Mouse (Mus musculus): ENCODE measurements at regions not wholly inside any gene's neighbourhood (a gene's known extent, or its start where the extent isn't known, plus 50 kb on each side); places are given as distances from the start of the nearest gene placed in this dataset.

DNA sequence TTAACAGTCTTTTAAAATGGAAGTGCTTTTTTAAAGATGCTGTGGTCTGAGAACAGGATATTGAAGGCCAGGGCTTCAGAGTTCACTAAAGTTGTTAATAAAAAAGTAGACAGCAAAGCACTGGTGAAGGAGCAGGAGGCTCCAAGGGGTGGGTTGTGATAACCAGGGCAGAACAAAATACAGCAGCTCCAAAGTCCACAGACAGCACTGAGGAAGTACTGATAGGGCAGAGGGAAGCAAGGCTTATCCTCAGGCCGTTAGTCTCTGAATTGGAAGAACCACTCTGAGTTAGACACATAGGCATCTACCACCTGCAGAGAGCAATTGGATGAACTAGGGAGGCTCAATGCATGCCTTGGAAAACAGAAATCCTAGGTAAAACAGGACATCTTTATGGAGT is 62.1 kb downstream of the P2ry1 start:
- WGBS: 67% methylated on average over 1 of the region's 1 CpGs
- Histone ChIP-seq H3K4me2 (ENCODE audit: low read length) (no peak overlapping the region), H3K4me3 (replicated peaks; ENCODE audit: low read length) (no peak overlapping the region), H3K36me3 (ENCODE audit: control insufficient read depth, insufficient read depth) (no peaks in the 10 kb centered on the region), H3K27me3 (replicated peaks; ENCODE audit: control insufficient read depth, insufficient read depth, low read length) (no peaks in the 10 kb centered on the region), H3K27ac (ENCODE audit: low read length) (no peak overlapping the region), H3K4me1 (replicated peaks; ENCODE audit: control insufficient read depth, insufficient read depth, low read length) (no peaks in the 10 kb centered on the region), H3K9me3 (ENCODE audit: control insufficient read depth, low read length) (no peaks in the 10 kb centered on the region), H3K9ac (replicated peaks; ENCODE audit: low read depth, low read length) (no peak overlapping the region)
- no peak for ATAC-seq

DNA sequence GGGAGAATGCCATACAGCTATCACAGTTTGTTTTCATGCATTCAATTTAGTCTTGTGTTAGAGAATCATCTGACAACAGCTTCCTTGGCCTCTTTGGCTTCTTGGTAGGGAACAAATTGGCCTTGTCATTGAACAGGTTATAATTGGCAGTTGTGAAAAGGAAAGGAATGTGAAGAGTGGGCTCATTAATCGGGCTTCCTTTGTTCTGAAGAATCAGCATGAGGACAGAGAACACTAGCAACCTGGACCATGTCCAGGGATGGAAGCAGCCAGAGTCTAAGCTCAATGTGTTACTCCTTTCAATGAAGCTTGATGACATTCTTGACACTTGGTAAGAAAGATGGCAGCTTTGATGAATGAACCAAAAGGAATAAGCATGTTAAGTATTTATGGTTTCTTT is 64.5 kb downstream of the P2ry1 start:
- ATAC-seq: peak; percentile 38; the same call in 1 of the 2 replicates
- Histone ChIP-seq H3K36me3 (ENCODE audit: control insufficient read depth, insufficient read depth) (no peaks in the 10 kb centered on the region), H3K9ac (replicated peaks; ENCODE audit: low read depth, low read length) (no peak overlapping the region), H3K4me2 (ENCODE audit: low read length) (no peak overlapping the region), H3K9me3 (ENCODE audit: control insufficient read depth, low read length) (no peaks in the 10 kb centered on the region), H3K27ac (ENCODE audit: low read length) (no peak overlapping the region), H3K4me1 (replicated peaks; ENCODE audit: control insufficient read depth, insufficient read depth, low read length) (no peaks in the 10 kb centered on the region), H3K4me3 (replicated peaks; ENCODE audit: low read length) (no peak overlapping the region), H3K27me3 (replicated peaks; ENCODE audit: control insufficient read depth, insufficient read depth, low read length) (no peaks in the 10 kb centered on the region)
- WGBS: 3% methylated on average over 1 of the region's 1 CpGs

DNA sequence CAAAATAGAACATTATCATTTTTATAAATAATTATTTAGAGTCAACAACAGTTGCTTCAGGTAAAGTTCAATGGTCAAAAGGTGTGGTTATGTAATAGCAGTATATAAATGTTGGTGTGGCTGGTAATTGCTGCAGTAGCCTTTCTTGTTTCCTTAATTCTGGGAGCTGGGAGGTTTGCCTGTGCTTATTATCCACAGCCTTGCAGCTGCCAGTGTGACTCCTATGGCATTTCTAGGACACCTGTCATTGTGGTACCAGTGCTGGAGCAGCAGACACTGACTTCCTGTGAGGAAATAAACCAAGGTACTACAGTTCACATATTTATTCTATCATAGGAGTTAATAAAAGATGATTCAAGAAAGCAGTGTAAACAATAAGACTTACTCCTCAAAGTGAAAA is 65.6 kb downstream of the P2ry1 start:
- Histone ChIP-seq H3K4me2 (ENCODE audit: low read length) (no peak overlapping the region), H3K27ac (ENCODE audit: low read length) (no peak overlapping the region), H3K9me3 (ENCODE audit: control insufficient read depth, low read length) (no peaks in the 10 kb centered on the region), H3K4me1 (replicated peaks; ENCODE audit: control insufficient read depth, insufficient read depth, low read length) (no peaks in the 10 kb centered on the region), H3K36me3 (ENCODE audit: control insufficient read depth, insufficient read depth) (no peaks in the 10 kb centered on the region), H3K27me3 (replicated peaks; ENCODE audit: control insufficient read depth, insufficient read depth, low read length) (no peaks in the 10 kb centered on the region), H3K9ac (replicated peaks; ENCODE audit: low read depth, low read length) (no peak overlapping the region), H3K4me3 (replicated peaks; ENCODE audit: low read length) (no peak overlapping the region)
- ATAC-seq: no peak

- no peak overlapping the region for H3K4me3 ChIP-seq (replicated peaks; ENCODE audit: low read length)
- no peaks in the 10 kb centered on the region for H3K36me3 ChIP-seq (ENCODE audit: control insufficient read depth, insufficient read depth)
- no peaks in the 10 kb centered on the region for H3K4me1 ChIP-seq (replicated peaks; ENCODE audit: control insufficient read depth, insufficient read depth, low read length)
- H3K9ac ChIP-seq (replicated peaks; ENCODE audit: low read depth, low read length): no peak overlapping the region
- 90% methylated on average over 1 of the region's 1 CpGs for WGBS
- no peak overlapping the region for H3K27ac ChIP-seq (ENCODE audit: low read length)
- no peak overlapping the region for H3K4me2 ChIP-seq (ENCODE audit: low read length)
- H3K9me3 ChIP-seq (ENCODE audit: control insufficient read depth, low read length): no peaks in the 10 kb centered on the region
- no peak for ATAC-seq
- no peaks in the 10 kb centered on the region for H3K27me3 ChIP-seq (replicated peaks; ENCODE audit: control insufficient read depth, insufficient read depth, low read length)
Measured at GRCm38 (mm10) chr3:61071041-61071440, 68.4 kb downstream of the P2ry1 start.

DNA sequence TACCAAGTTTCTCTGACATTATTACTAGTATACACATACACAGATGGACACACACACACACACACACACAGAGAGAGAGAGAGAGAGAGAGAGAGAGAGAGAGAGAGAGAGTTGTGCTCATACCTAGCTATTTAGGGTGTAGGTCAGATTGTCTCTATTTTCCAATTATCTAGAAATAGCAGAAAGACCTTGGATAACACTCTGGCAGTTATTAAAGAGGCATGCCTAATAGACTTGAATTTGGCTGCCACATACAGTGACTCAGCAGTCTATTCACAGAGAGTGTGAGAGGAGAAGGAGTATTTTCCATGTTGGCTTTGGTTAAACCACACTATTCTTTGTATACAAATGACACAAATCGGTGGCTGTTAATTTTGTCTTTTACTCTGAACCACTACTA is 69.7 kb downstream of the P2ry1 start:
- 70% methylated on average over 1 of the region's 1 CpGs for WGBS
- Histone ChIP-seq H3K4me2 (ENCODE audit: low read length) (no peak overlapping the region), H3K4me3 (replicated peaks; ENCODE audit: low read length) (no peak overlapping the region), H3K27me3 (replicated peaks; ENCODE audit: control insufficient read depth, insufficient read depth, low read length) (no peaks in the 10 kb centered on the region), H3K36me3 (ENCODE audit: control insufficient read depth, insufficient read depth) (no peaks in the 10 kb centered on the region), H3K9ac (replicated peaks; ENCODE audit: low read depth, low read length) (no peak overlapping the region), H3K9me3 (ENCODE audit: control insufficient read depth, low read length) (no peaks in the 10 kb centered on the region), H3K4me1 (replicated peaks; ENCODE audit: control insufficient read depth, insufficient read depth, low read length) (no peaks in the 10 kb centered on the region), H3K27ac (ENCODE audit: low read length) (no peak overlapping the region)
- ATAC-seq: no peak

DNA sequence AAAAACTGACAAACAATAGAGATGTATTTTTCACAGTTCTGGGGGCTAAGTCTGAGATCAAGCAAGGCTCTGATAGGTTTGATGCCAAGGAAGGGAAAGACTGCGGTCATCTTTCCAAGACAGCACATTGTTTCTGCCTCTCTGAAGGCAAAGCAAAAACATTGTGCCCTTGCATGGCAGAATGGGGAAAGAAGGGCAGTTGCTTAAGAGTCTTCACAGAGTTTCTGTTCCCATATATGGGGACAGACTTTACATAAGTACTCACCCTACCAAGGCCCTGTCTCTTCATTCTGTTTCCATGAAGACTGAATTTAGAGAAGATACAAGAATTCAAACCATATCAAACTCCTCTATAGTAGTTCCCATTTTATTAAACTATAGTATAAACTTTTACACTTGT is 70.5 kb downstream of the P2ry1 start:
- no peak for ATAC-seq
- no peaks in the 10 kb centered on the region for H3K9me3 ChIP-seq (ENCODE audit: control insufficient read depth, low read length)
- H3K4me3 ChIP-seq (replicated peaks; ENCODE audit: low read length): no peak overlapping the region
- 90% methylated on average over 1 of the region's 1 CpGs for WGBS
- H3K36me3 ChIP-seq (ENCODE audit: control insufficient read depth, insufficient read depth): no peaks in the 10 kb centered on the region
- H3K4me1 ChIP-seq (replicated peaks; ENCODE audit: control insufficient read depth, insufficient read depth, low read length): no peaks in the 10 kb centered on the region
- H3K4me2 ChIP-seq (ENCODE audit: low read length): no peak overlapping the region
- no peaks in the 10 kb centered on the region for H3K27me3 ChIP-seq (replicated peaks; ENCODE audit: control insufficient read depth, insufficient read depth, low read length)
- no peak overlapping the region for H3K27ac ChIP-seq (ENCODE audit: low read length)
- no peak overlapping the region for H3K9ac ChIP-seq (replicated peaks; ENCODE audit: low read depth, low read length)

DNA sequence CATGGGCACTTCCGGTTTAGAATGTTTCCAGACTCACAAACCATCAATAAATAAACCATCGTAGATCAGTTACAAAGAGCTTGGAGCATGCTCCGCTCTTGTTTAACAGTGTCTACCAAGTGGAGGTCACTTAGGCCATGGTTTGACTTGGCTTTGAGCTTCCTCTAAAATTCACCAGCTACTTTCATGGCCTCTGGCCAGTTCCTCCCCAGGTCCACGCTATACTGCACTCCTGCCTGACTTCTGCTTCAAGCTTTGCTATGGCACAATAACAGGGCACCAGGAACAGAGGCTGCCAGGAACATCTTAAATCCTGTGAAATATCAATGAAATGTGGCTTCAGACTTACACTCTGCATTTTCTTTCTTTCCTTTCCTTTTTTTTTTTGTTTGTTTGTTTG is 71.2 kb downstream of the P2ry1 start:
- no peak for ATAC-seq

DNA sequence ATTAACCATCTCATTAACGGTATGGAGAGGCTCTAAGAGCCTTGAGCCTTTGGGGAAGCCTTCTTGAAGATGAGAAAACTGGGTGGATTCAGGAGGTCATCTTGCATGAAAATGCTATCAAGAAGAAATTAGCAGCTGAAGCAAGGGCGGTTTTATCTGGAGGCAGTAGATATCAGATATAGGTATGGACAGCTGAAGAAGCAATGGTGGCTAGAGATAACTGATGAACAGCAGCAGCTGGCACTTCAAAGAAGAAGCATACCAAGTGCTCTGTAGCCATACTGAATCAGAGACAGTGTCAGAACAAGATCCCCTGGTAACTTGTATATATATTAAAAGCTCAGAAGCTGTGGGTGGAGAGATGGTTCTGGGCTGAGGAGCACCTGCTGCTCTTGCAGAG is 73.2 kb downstream of the P2ry1 start:
- Histone ChIP-seq H3K4me3 (replicated peaks; ENCODE audit: low read length) (no peak overlapping the region), H3K9me3 (ENCODE audit: control insufficient read depth, low read length) (no peaks in the 10 kb centered on the region), H3K9ac (replicated peaks; ENCODE audit: low read depth, low read length) (no peak overlapping the region), H3K36me3 (ENCODE audit: control insufficient read depth, insufficient read depth) (no peaks in the 10 kb centered on the region), H3K27ac (ENCODE audit: low read length) (no peak overlapping the region), H3K27me3 (replicated peaks; ENCODE audit: control insufficient read depth, insufficient read depth, low read length) (no peaks in the 10 kb centered on the region), H3K4me2 (ENCODE audit: low read length) (no peak overlapping the region), H3K4me1 (replicated peaks; ENCODE audit: control insufficient read depth, insufficient read depth, low read length) (no peaks in the 10 kb centered on the region)
- no peak for ATAC-seq
- WGBS: 67% methylated on average over 2 of the region's 2 CpGs

More for the DNA sequence above, 71.2 kb downstream of the P2ry1 start:
- Histone ChIP-seq H3K9me3 (ENCODE audit: control insufficient read depth, low read length) (no peaks in the 10 kb centered on the region), H3K36me3 (ENCODE audit: control insufficient read depth, insufficient read depth) (no peaks in the 10 kb centered on the region), H3K27ac (ENCODE audit: low read length) (no peak overlapping the region), H3K4me1 (replicated peaks; ENCODE audit: control insufficient read depth, insufficient read depth, low read length) (no peaks in the 10 kb centered on the region), H3K4me3 (replicated peaks; ENCODE audit: low read length) (no peak overlapping the region), H3K9ac (replicated peaks; ENCODE audit: low read depth, low read length) (no peak overlapping the region), H3K4me2 (ENCODE audit: low read length) (no peak overlapping the region), H3K27me3 (replicated peaks; ENCODE audit: control insufficient read depth, insufficient read depth, low read length) (no peaks in the 10 kb centered on the region)
- WGBS: 90% methylated on average over 4 of the region's 4 CpGs

GRCm38 (mm10) chr3:61089931-61090330 is 87.3 kb downstream of the P2ry1 start:
- no peaks in the 10 kb centered on the region for H3K4me1 ChIP-seq (replicated peaks; ENCODE audit: control insufficient read depth, insufficient read depth, low read length)
- H3K4me2 ChIP-seq (ENCODE audit: low read length): no peak overlapping the region
- no peak for ATAC-seq
- WGBS: 88% methylated on average over 1 of the region's 1 CpGs
- H3K27ac ChIP-seq (ENCODE audit: low read length): no peak overlapping the region
- H3K9me3 ChIP-seq (ENCODE audit: control insufficient read depth, low read length): no peaks in the 10 kb centered on the region
- no peak overlapping the region for H3K9ac ChIP-seq (replicated peaks; ENCODE audit: low read depth, low read length)
- no peak overlapping the region for H3K4me3 ChIP-seq (replicated peaks; ENCODE audit: low read length)
- H3K27me3 ChIP-seq (replicated peaks; ENCODE audit: control insufficient read depth, insufficient read depth, low read length): no peaks in the 10 kb centered on the region
- H3K36me3 ChIP-seq (ENCODE audit: control insufficient read depth, insufficient read depth): no peaks in the 10 kb centered on the region

- Histone ChIP-seq H3K27me3 (replicated peaks; ENCODE audit: control insufficient read depth, insufficient read depth, low read length) (no peaks in the 10 kb centered on the region), H3K9me3 (ENCODE audit: control insufficient read depth, low read length) (no peaks in the 10 kb centered on the region), H3K4me2 (ENCODE audit: low read length) (no peak overlapping the region), H3K4me3 (replicated peaks; ENCODE audit: low read length) (no peak overlapping the region), H3K36me3 (ENCODE audit: control insufficient read depth, insufficient read depth) (no peaks in the 10 kb centered on the region), H3K27ac (ENCODE audit: low read length) (no peak overlapping the region), H3K9ac (replicated peaks; ENCODE audit: low read depth, low read length) (no peak overlapping the region), H3K4me1 (replicated peaks; ENCODE audit: control insufficient read depth, insufficient read depth, low read length) (no peaks in the 10 kb centered on the region)
- ATAC-seq: no peak
- 93% methylated on average over 2 of the region's 2 CpGs for WGBS
Measured at GRCm38 (mm10) chr3:61092031-61092430, 89.4 kb downstream of the P2ry1 start.
